Mouse (Mus musculus) v-Abl transformed pro-B cells (cell line): ENCODE measurements around the gene Exd1.

Experiments
- in situ Hi-C, 2 experiments: fragments of 400-800 bp; cut with MboI; formaldehyde crosslinking; loops; one replicate each; pipeline ENCODE4 v1.15.1; 2025; ENCODE audit not compliant: unreplicated experiment in 2 of 2

The Exd1 gene

GRCm38 (mm10) chr2:119547522-119548370 is at the start of gene Exd1, which contains the start of gene Chp1:
TSS of gene Exd1 (minus strand) at chr2:119547627.
TSS of gene Chp1 (plus strand) at chr2:119547697.
- in situ Hi-C loops: loop anchor here in 1 of 2 experiments (5.0 to 25.0 kb wide), 4 partner anchors 35 to 615 kb away; partner anchors contain the start of gene Ehd4

GRCm38 (mm10) chr2:119596781-119597330 is 49.4 kb upstream of the Exd1 start:
- in situ Hi-C loops: no loop called here

GRCm38 (mm10) chr2:119595308-119595707 is 47.9 kb upstream of the Exd1 start:
- in situ Hi-C loops: no loop called here

GRCm38 (mm10) chr2:119594113-119594981 is 46.9 kb upstream of the Exd1 start:
- in situ Hi-C loops: no loop called here

DNA sequence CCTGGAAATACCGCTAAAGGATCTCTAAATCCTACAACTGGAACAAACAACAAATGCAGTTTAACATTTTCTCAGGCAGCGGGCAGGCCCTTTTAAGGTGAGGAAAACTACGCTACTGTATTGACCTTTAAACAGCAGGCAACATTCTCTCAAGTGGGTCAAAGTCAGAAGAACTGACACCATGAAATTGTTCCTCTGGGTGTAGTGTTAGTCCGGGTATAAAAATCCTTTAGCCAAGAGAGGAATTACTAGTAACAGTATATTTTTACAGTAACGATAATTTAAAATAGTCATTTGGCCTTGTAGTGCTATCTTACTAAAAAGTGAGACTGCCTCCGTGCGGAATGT is 46.3 kb upstream of the Exd1 start:
- in situ Hi-C loops: no loop called here

GRCm38 (mm10) chr2:119591247-119591646 is 43.8 kb upstream of the Exd1 start:
- in situ Hi-C loops: no loop called here

- in situ Hi-C loops: loop anchor here in 1 of 2 experiments (10.0 kb wide), 1 partner anchor 133 kb away; no protein-coding TSS in a partner anchor
Measured at GRCm38 (mm10) chr2:119587383-119587782, 40.0 kb upstream of the Exd1 start.

GRCm38 (mm10) chr2:119584282-119584681 is 36.9 kb upstream of the Exd1 start:
- in situ Hi-C loops: loop anchor here (5.0 to 10.0 kb wide), 3 partner anchors 37 to 129 kb away; partner anchors contain the start of genes Chp1 (in 1 of the 2) and Exd1 (in 1 of the 2)

GRCm38 (mm10) chr2:119583439-119583838 is 36.0 kb upstream of the Exd1 start:
- in situ Hi-C loops: loop anchor here (5.0 to 10.0 kb wide), 3 partner anchors 36 to 129 kb away; partner anchors contain the start of genes Chp1 (in 1 of the 2) and Exd1 (in 1 of the 2)

DNA sequence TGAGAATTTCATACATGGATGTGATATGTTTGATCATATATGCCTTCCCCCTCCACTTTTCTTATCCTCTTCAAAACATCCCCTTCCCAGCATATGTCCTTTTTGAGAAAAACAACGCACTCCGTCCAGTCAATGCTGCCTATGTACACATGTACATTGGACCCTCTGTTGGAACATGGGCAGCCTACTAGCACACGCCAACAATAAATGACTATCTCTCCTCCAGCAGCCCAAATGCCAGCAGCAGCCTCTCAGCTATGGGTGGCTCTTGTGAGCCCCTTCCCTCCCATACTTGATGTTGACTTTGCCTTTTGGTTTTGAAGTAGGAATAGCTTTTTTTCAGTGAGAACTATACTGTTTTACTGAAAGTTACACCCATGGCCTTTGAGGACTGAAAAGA is 34.1 kb upstream of the Exd1 start:
- in situ Hi-C loops: loop anchor here (5.0 to 10.0 kb wide), 3 partner anchors 34 to 127 kb away; partner anchors contain the start of genes Chp1 (in 1 of the 2) and Exd1 (in 1 of the 2)

DNA sequence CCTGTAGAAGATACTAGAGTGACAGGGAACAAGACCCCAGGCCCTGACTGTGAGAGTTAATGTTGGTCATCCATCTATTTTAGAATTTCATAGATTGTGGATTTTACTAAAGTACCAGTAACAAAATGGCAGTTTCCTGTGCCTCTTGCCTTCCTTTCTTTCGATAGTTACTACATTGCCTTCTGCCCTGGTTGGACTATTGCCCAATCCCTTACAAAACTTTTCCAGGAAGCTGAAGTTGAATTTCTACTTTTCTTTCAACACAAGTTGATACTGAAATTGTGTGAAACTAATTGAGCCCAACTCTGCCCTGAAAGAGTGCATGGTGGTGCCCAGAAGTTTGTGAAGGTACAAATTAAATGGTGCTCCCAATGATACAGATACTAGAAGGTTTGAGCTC is 25.0 kb upstream of the Exd1 start:
- in situ Hi-C loops: no loop called here

- in situ Hi-C loops: no loop called here
Measured at GRCm38 (mm10) chr2:119566182-119566855, 18.9 kb upstream of the Exd1 start.

DNA sequence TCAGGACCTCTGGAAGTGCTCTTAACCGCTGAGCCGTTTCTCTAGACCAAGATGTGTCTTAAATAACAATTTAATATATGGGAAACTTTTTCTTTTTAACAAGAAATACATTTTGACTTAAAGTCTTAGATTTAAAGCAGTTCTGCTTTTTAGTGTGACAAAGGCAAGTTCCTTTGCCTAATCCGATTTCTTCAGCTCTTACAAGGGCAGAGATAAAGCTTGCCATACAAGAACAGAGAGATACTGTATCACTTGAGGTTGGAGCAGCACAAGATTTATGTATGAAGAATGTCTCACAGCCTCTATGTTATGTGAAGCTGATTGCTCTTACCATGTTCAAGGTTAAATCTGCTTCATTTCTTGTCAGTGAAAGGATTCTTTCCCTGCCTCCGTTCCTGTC is 17.9 kb upstream of the Exd1 start:
- in situ Hi-C loops: no loop called here

DNA sequence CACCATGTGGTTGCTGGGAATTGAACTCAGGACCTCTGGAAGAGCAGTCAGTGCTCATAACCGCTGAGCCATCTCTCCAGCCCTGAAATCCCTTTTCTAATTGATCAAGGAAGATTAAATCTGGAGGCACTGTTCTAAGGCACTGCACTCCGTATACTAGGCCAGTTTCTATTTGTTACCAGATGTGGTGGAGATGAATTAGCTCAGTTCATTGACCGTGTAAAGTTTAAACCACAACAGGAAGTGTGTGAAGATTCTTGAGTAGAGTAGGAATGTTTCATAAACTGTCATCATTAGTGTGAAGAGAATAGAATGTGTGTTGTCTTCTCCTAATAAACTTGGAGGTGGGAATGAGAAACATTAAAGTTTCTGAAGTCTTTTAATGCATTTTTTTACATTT is 14.4 kb upstream of the Exd1 start:
- in situ Hi-C loops: no loop called here

DNA sequence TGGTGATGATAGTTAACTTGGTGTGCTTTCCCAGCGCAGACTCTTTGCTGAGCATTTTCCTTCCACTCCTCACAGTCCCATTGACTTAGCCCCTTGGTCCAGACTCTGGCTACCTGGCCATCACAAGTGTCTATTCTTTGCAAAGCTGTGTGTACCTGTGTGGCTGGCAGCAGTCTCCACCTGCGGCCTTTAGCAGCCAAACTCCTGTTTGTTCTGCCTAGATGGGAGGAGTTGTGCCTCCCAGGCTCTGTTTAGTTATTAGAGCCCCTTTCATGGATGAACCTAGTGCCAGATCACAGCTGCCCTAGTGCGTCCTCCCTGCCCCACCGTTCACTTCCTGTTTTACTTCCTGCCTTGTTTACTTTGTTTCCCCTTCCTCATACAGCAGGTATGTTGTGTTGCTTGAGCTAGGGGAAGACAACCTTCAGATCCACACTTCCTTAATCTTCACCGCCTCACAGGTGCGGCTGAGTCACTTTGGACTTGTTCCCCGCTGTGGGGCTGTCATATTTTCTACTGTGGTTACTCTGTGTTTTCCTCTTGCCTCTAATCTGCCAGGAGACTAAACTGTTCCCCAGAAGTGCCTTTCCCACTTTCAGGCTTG is 11.4 kb upstream of the Exd1 start:
- in situ Hi-C loops: no loop called here

DNA sequence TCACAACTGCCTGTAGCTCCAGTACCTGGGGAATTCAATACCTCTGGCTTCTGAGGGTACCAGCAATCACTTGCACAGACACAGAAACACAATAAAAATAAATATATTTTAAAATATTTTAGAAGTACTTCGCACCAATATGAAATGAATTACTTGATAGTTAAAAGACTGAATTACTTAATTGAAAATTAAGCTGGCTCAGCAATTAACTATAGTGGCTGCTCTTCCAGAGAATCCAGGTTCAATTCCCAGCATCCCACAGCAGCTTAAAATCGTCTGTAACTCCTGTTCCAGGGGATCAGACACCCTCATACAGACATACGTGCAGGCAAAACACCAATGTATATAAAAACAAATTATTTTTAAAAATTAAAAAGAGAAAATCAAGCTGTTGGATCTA is 10.6 kb upstream of the Exd1 start:
- in situ Hi-C loops: no loop called here

DNA sequence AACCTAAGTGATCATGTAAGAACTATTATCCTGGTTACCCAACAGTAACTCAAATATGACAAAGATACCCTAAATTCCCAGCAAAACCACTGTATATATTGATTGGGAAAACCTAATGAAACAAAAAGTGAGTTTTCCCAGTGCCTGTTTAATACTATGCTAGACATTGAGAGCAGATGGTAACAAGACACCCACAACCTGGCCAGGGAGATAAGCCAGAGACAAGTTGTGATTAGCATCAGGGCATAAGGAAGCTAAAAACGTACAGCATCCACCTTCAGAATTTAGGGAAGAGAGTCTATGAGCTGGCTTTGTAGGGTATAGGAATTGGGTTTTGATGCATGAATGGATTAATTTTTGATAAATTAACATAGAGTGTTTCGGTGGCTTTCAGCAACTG is 2.3 kb upstream of the Exd1 start:
- in situ Hi-C loops: loop anchor here in 1 of 2 experiments (5.0 to 25.0 kb wide), 4 partner anchors 33 to 613 kb away; partner anchors contain the start of gene Ehd4

DNA sequence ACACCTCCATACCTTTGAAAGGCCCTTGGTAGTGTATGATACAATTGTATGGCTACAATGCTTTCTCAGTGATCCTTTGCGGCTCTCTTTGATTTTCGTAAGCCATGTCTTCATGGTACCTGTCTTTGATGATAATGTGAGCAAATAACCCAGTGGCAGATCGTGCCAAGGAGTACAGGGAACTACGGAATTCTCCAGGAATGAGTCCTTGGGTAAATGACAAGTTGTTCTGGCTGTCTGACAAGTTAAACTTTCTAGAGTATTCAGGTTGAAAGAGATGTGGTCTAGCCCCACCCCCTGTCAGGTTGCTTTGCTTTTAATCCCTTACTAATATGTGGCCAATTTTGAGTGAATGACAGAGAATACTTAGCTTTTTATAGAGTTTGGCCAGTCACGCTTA is 1.3 kb upstream of the Exd1 start:
- in situ Hi-C loops: loop anchor here in 1 of 2 experiments (5.0 to 25.0 kb wide), 4 partner anchors 34 to 614 kb away; partner anchors contain the start of gene Ehd4

DNA sequence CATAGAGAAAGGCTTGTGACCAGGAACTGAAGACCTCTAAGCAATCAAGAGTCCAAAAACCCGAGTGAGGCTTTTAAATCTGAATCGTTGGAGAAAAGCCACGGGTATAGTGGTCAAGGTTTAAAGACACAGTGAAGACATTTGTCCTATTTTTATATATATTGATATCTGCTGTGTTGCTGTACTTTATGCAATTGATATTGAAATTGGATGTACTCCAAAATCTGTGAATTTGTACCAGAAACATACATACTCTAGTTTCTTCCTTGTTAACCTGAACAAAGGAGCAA is 889 bp upstream of the Exd1 start:
- in situ Hi-C loops: loop anchor here in 1 of 2 experiments (5.0 to 25.0 kb wide), 4 partner anchors 34 to 614 kb away; partner anchors contain the start of gene Ehd4
